Mouse (Mus musculus) gonadal fat pad, adult 2 months (tissue): ENCODE results near the gene Hacl1. TPM values are rescaled to one million over a fixed set of nuclear protein-coding genes. Genes with fewer than 3 reads are reported as not detected.

Source experiments
- polyA plus RNA-seq: library from polyadenylated mRNA; depleted of rRNA; stranded (reverse); fragments of >200 nt; gene quantifications from 2 replicates; pipeline ENCODE4 v1.2.3, GENCODE M21; 2012; rRNA removed

The Hacl1 gene
- polyA plus RNA-seq, 1 experiment, result 17.7 TPM

Other genes with a start within 250 kb of the Hacl1 start
- gene Sh3bp5, start 205.2 kb downstream of the Hacl1 start, polyA plus RNA-seq, result 25.2 and 29.3 TPM in 2 replicates
- 30.8 and 35.4 TPM in 2 replicates for gene Eaf1, start 146.9 kb downstream of the Hacl1 start, polyA plus RNA-seq
- 8.5 and 9.3 TPM in 2 replicates for gene Mettl6, start 146.2 kb downstream of the Hacl1 start, polyA plus RNA-seq
- 0.13 and 0.36 TPM in 2 replicates for gene Colq, start 49.9 kb downstream of the Hacl1 start, polyA plus RNA-seq
- gene Gm49387, start 408 bp downstream of the Hacl1 start, polyA plus RNA-seq, result not detected in 2 replicates
- 37.2 and 41.5 TPM in 2 replicates for gene Btd, start 258 bp downstream of the Hacl1 start, polyA plus RNA-seq
- 12.0 and 12.2 TPM in 2 replicates for gene Ankrd28, start 189.4 kb upstream of the Hacl1 start, polyA plus RNA-seq